Mouse (Mus musculus): ENCODE results near the gene Rab11fip4. TPM values are rescaled to one million over a fixed set of nuclear protein-coding genes. Genes with fewer than 3 reads are reported as not detected.

Gene Rab11fip4
- polyA plus RNA-seq, 1 experiment from 2014 or later, result 10.7 TPM

- Histone ChIP-seq H3K27me3 (ENCODE audit: control insufficient read depth, insufficient read depth, low read length) (no peaks in the 10 kb centered on the region), H3K4me3 (ENCODE audit: low read depth, low read length) (no peak overlapping the region), H3K9me3 (ENCODE audit: control insufficient read depth, low read length) (no peaks in the 10 kb centered on the region), H3K27ac (replicated peaks; ENCODE audit: low read depth, low read length) (no peak overlapping the region), H3K9ac (ENCODE audit: low read length) (no peak overlapping the region; the same call in 1 of the 2 replicates), H3K36me3 (ENCODE audit: control insufficient read depth, insufficient read depth, low read length) (no peaks in the 10 kb centered on the region), H3K4me2 (ENCODE audit: low read depth, severe bottlenecking) (no peak overlapping the region), H3K4me1 (ENCODE audit: control insufficient read depth, insufficient read depth, low read length) (no peaks in the 10 kb centered on the region; the same call in 1 of the 2 replicates)
- DNase-seq (ENCODE audit: low spot score) (no peak), ATAC-seq (ENCODE audit: insufficient number of reproducible peaks, low FRiP score, low TSS enrichment, low read depth) (no peak)
- WGBS, result 86% methylated on average over 20 of the region's 20 CpGs
These were observed 87.5 kb downstream of the Rab11fip4 start for GRCm38 (mm10) chr11:79678363-79679153.

GRCm38 (mm10) chr11:79679929-79680328 is 88.9 kb downstream of the Rab11fip4 start:
- H3K4me1 ChIP-seq (ENCODE audit: control insufficient read depth, insufficient read depth, low read length), result no peaks in the 10 kb centered on the region; the same call in 1 of the 2 replicates

GRCm38 (mm10) chr11:79680559-79680958 is 89.5 kb downstream of the Rab11fip4 start:
- Histone ChIP-seq H3K9me3 (ENCODE audit: control insufficient read depth, low read length) (no peaks in the 10 kb centered on the region), H3K27ac (replicated peaks; ENCODE audit: low read depth, low read length) (no peak overlapping the region), H3K4me1 (ENCODE audit: control insufficient read depth, insufficient read depth, low read length) (no peaks in the 10 kb centered on the region; the same call in 1 of the 2 replicates), H3K36me3 (ENCODE audit: control insufficient read depth, insufficient read depth, low read length) (no peaks in the 10 kb centered on the region; the same call in 1 of the 2 replicates), H3K4me3 (ENCODE audit: low read depth, low read length) (no peak overlapping the region), H3K4me2 (ENCODE audit: low read depth, severe bottlenecking) (no peak overlapping the region), H3K27me3 (ENCODE audit: control insufficient read depth, insufficient read depth, low read length) (no peaks in the 10 kb centered on the region), H3K9ac (ENCODE audit: low read length) (no peak overlapping the region)
- no peak for ATAC-seq (ENCODE audit: insufficient number of reproducible peaks, low FRiP score, low TSS enrichment, low read depth)
- DNase-seq (ENCODE audit: low spot score), result no peak
- 91% methylated on average over 11 of the region's 11 CpGs for WGBS

More at GRCm38 (mm10) chr11:79679929-79680328, 88.9 kb downstream of the Rab11fip4 start:
- ATAC-seq (ENCODE audit: insufficient number of reproducible peaks, low FRiP score, low TSS enrichment, low read depth) (no peak), DNase-seq (ENCODE audit: low spot score) (no peak)
- H3K27me3 ChIP-seq (ENCODE audit: control insufficient read depth, insufficient read depth, low read length), result no peaks in the 10 kb centered on the region
- 75% methylated on average over 5 of the region's 5 CpGs for WGBS
- no peaks in the 10 kb centered on the region for H3K9me3 ChIP-seq (ENCODE audit: control insufficient read depth, low read length)
- no peak overlapping the region for H3K27ac ChIP-seq (replicated peaks; ENCODE audit: low read depth, low read length)
- H3K36me3 ChIP-seq (ENCODE audit: control insufficient read depth, insufficient read depth, low read length), result no peaks in the 10 kb centered on the region; the same call in 1 of the 2 replicates
- no peak overlapping the region for H3K4me3 ChIP-seq (ENCODE audit: low read depth, low read length)
- H3K9ac ChIP-seq (ENCODE audit: low read length), result no peak overlapping the region
- H3K4me2 ChIP-seq (ENCODE audit: low read depth, severe bottlenecking), result no peak overlapping the region

- Histone ChIP-seq H3K36me3 (ENCODE audit: control insufficient read depth, insufficient read depth, low read length) (no peaks in the 10 kb centered on the region; the same call in 1 of the 2 replicates), H3K4me3 (ENCODE audit: low read depth, low read length) (no peak overlapping the region), H3K9me3 (ENCODE audit: control insufficient read depth, low read length) (no peaks in the 10 kb centered on the region), H3K9ac (ENCODE audit: low read length) (no peak overlapping the region), H3K27me3 (ENCODE audit: control insufficient read depth, insufficient read depth, low read length) (no peaks in the 10 kb centered on the region), H3K4me2 (ENCODE audit: low read depth, severe bottlenecking) (no peak overlapping the region), H3K4me1 (ENCODE audit: control insufficient read depth, insufficient read depth, low read length) (no peaks in the 10 kb centered on the region; the same call in 1 of the 2 replicates), H3K27ac (replicated peaks; ENCODE audit: low read depth, low read length) (no peak overlapping the region)
- DNase-seq (ENCODE audit: low spot score) (no peak), ATAC-seq (ENCODE audit: insufficient number of reproducible peaks, low FRiP score, low TSS enrichment, low read depth) (no peak)
- 87% methylated on average over 5 of the region's 5 CpGs for WGBS
These were observed 90.2 kb downstream of the Rab11fip4 start for GRCm38 (mm10) chr11:79681182-79681581.

GRCm38 (mm10) chr11:79681798-79682197 is 90.8 kb downstream of the Rab11fip4 start:
- DNase-seq (ENCODE audit: low spot score) (no peak), ATAC-seq (ENCODE audit: insufficient number of reproducible peaks, low FRiP score, low TSS enrichment, low read depth) (no peak)
- H3K27me3 ChIP-seq (ENCODE audit: control insufficient read depth, insufficient read depth, low read length), result no peaks in the 10 kb centered on the region
- H3K9me3 ChIP-seq (ENCODE audit: control insufficient read depth, low read length), result no peaks in the 10 kb centered on the region
- no peaks in the 10 kb centered on the region; the same call in 1 of the 2 replicates for H3K4me1 ChIP-seq (ENCODE audit: control insufficient read depth, insufficient read depth, low read length)
- no peak overlapping the region for H3K4me2 ChIP-seq (ENCODE audit: low read depth, severe bottlenecking)
- WGBS, result 40% methylated on average over 3 of the region's 3 CpGs
- no peak overlapping the region for H3K27ac ChIP-seq (replicated peaks; ENCODE audit: low read depth, low read length)
- H3K4me3 ChIP-seq (ENCODE audit: low read depth, low read length), result no peak overlapping the region
- H3K9ac ChIP-seq (ENCODE audit: low read length), result no peak overlapping the region
- H3K36me3 ChIP-seq (ENCODE audit: control insufficient read depth, insufficient read depth, low read length), result no peaks in the 10 kb centered on the region; the same call in 1 of the 2 replicates

- Histone ChIP-seq H3K27me3 (ENCODE audit: control insufficient read depth, insufficient read depth, low read length) (no peaks in the 10 kb centered on the region), H3K4me1 (ENCODE audit: control insufficient read depth, insufficient read depth, low read length) (no peaks in the 10 kb centered on the region; the same call in 1 of the 2 replicates), H3K27ac (replicated peaks; ENCODE audit: low read depth, low read length) (no peak overlapping the region), H3K4me3 (ENCODE audit: low read depth, low read length) (no peak overlapping the region), H3K4me2 (ENCODE audit: low read depth, severe bottlenecking) (no peak overlapping the region), H3K36me3 (ENCODE audit: control insufficient read depth, insufficient read depth, low read length) (no peaks in the 10 kb centered on the region; the same call in 1 of the 2 replicates), H3K9ac (ENCODE audit: low read length) (no peak overlapping the region), H3K9me3 (ENCODE audit: control insufficient read depth, low read length) (no peaks in the 10 kb centered on the region)
- no peak for ATAC-seq (ENCODE audit: insufficient number of reproducible peaks, low FRiP score, low TSS enrichment, low read depth)
- 89% methylated on average over 11 of the region's 11 CpGs for WGBS
- no peak for DNase-seq (ENCODE audit: low spot score)
These were observed 94.1 kb downstream of the Rab11fip4 start for GRCm38 (mm10) chr11:79685109-79685508.

GRCm38 (mm10) chr11:79686501-79687121 is 95.6 kb downstream of the Rab11fip4 start:
- DNase-seq (ENCODE audit: low spot score) (peak; percentile 97), ATAC-seq (ENCODE audit: insufficient number of reproducible peaks, low FRiP score, low TSS enrichment, low read depth) (peak; percentile 57; the same call in 1 of the 2 replicates)
- Histone ChIP-seq H3K36me3 (ENCODE audit: control insufficient read depth, insufficient read depth, low read length) (peaks cover 5% of the 10 kb centered on the region), H3K27me3 (ENCODE audit: control insufficient read depth, insufficient read depth, low read length) (no peaks in the 10 kb centered on the region), H3K4me3 (ENCODE audit: low read depth, low read length) (no peak overlapping the region), H3K4me1 (ENCODE audit: control insufficient read depth, insufficient read depth, low read length) (no peaks in the 10 kb centered on the region; the same call in 1 of the 2 replicates), H3K4me2 (ENCODE audit: low read depth, severe bottlenecking) (no peak overlapping the region), H3K9me3 (ENCODE audit: control insufficient read depth, low read length) (no peaks in the 10 kb centered on the region), H3K9ac (ENCODE audit: low read length) (no peak overlapping the region), H3K27ac (replicated peaks; ENCODE audit: low read depth, low read length) (no peak overlapping the region)
- WGBS, result 64% methylated on average over 26 of the region's 26 CpGs

- no peaks in the 10 kb centered on the region for H3K27me3 ChIP-seq (ENCODE audit: control insufficient read depth, insufficient read depth, low read length)
- ATAC-seq (ENCODE audit: insufficient number of reproducible peaks, low FRiP score, low TSS enrichment, low read depth) (no peak), DNase-seq (ENCODE audit: low spot score) (no peak)
- H3K36me3 ChIP-seq (ENCODE audit: control insufficient read depth, insufficient read depth, low read length), result peaks cover 5% of the 10 kb centered on the region
- no peak overlapping the region for H3K4me3 ChIP-seq (ENCODE audit: low read depth, low read length)
- H3K9ac ChIP-seq (ENCODE audit: low read length), result no peak overlapping the region
- no peak overlapping the region for H3K27ac ChIP-seq (replicated peaks; ENCODE audit: low read depth, low read length)
- H3K9me3 ChIP-seq (ENCODE audit: control insufficient read depth, low read length), result no peaks in the 10 kb centered on the region
- no peaks in the 10 kb centered on the region for H3K4me1 ChIP-seq (ENCODE audit: control insufficient read depth, insufficient read depth, low read length)
- WGBS, result 83% methylated on average over 1 of the region's 1 CpGs
- no peak overlapping the region for H3K4me2 ChIP-seq (ENCODE audit: low read depth, severe bottlenecking)
These were observed 98.9 kb downstream of the Rab11fip4 start for GRCm38 (mm10) chr11:79689916-79690315.
